Mouse (Mus musculus) lung, embryonic 14.5 days (tissue): ENCODE measurements around the gene Unc5c. TPM values are rescaled to one million over a fixed set of nuclear protein-coding genes. Genes with fewer than 3 reads are reported as not detected.

Experiments
- ATAC-seq: fragments of 200-750 bp; cut with Nextera tagmentation; 2 replicates; pipeline ENCODE4 v1.8.0; 2017; ENCODE audit warnings: mild to moderate bottlenecking, moderate TSS enrichment, moderate library complexity; ENCODE audit not compliant: insufficient read depth
- DNase-seq: peaks from one replicate; pipeline ENCODE4 v3.0.0-alpha.2; 2015
- H3K27ac ChIP-seq: fragments of 300-500 bp; sonication (generic); 2 replicates; pipeline ENCODE4 v1.5.1; 2014; ENCODE audit warnings: low read depth, mild to moderate bottlenecking, moderate library complexity
- H3K27me3 ChIP-seq: fragments of 300-500 bp; sonication (generic); 2 replicates; pipeline ENCODE4 v1.6.1; 2014; ENCODE audit warnings: low read length, control low read depth; ENCODE audit not compliant: insufficient read depth
- H3K36me3 ChIP-seq: fragments of 300-500 bp; sonication (generic); 2 replicates; pipeline ENCODE4 v1.6.1; 2014; ENCODE audit warnings: control low read depth; ENCODE audit not compliant: insufficient read depth
- H3K4me1 ChIP-seq: fragments of 300-500 bp; sonication (generic); 2 replicates; pipeline ENCODE4 v1.6.1; 2014; ENCODE audit warnings: antibody characterized with exemption, control low read depth; ENCODE audit not compliant: insufficient read depth
- H3K4me2 ChIP-seq: fragments of 300-500 bp; sonication (generic); 2 replicates; pipeline ENCODE4 v1.6.1; 2014; ENCODE audit warnings: mild to moderate bottlenecking
- H3K4me3 ChIP-seq: fragments of 300-500 bp; sonication (generic); 2 replicates; pipeline ENCODE4 v1.5.1; 2014; ENCODE audit warnings: low read depth, low read length
- H3K9ac ChIP-seq: fragments of 300-500 bp; sonication (generic); 2 replicates; pipeline ENCODE4 v1.6.1; 2014
- H3K9me3 ChIP-seq: fragments of 300-500 bp; sonication (generic); 2 replicates; pipeline ENCODE4 v1.6.1; 2016; ENCODE audit warnings: low read depth, low read length, control low read depth
- CTCF ChIP-seq: IDR thresholded peaks from 2 replicates; pipeline ENCODE4 v1.5.1; 2016; ENCODE audit warnings: antibody characterized with exemption, low read depth
- WGBS: fragments of 180-500 bp; shearing (Covaris S2); extraction: QIAGEN DNeasy Blood & Tissue Kit; methylation state at CpG from one replicate; pipeline ENCODE4 v1.1.7; 2014; 5-methylcytosine and 5-hydroxymethylcytosine counted together
- polyA plus RNA-seq: library from polyadenylated mRNA; unstranded; fragments of >200 nt; fragmentation: Nextera tagmentation; extraction: Ambion mirVana; gene quantifications from 2 replicates; pipeline ENCODE4 v1.2.1, GENCODE M21; 2014

The Unc5c gene
- polyA plus RNA-seq, 1 experiment from 2014 or later = 32.3 TPM

- Histone ChIP-seq H3K36me3 (no peaks in the 10 kb centered on the region), H3K27ac (no peak overlapping the region), H3K4me2 (no peak overlapping the region), H3K27me3 (no peaks in the 10 kb centered on the region), H3K9ac (no peak overlapping the region), H3K4me1 (peaks cover 10% of the 10 kb centered on the region), H3K9me3 (no peaks in the 10 kb centered on the region), H3K4me3 (no peak overlapping the region)
- TF ChIP-seq CTCF = no peak
- DNase-seq = no peak
- ATAC-seq = no peak
- 80% methylated on average over 1 of the region's 1 CpGs for WGBS
Observed at GRCm38 (mm10) chr3:141490647-141491046, 25.6 kb downstream of the Unc5c start.

GRCm38 (mm10) chr3:141491272-141491950, 26.4 kb downstream of the Unc5c start:
- H3K9ac ChIP-seq = no peak overlapping the region
- no peak for TF ChIP-seq CTCF
- DNase-seq (no peak), ATAC-seq (peak; percentile 95)
- peaks cover 10% of the 10 kb centered on the region for H3K4me1 ChIP-seq
- no peaks in the 10 kb centered on the region for H3K36me3 ChIP-seq
- no peaks in the 10 kb centered on the region for H3K27me3 ChIP-seq
- peak overlapping the region; percentile 36 for H3K4me2 ChIP-seq
- H3K9me3 ChIP-seq = no peaks in the 10 kb centered on the region
- no peak overlapping the region for H3K4me3 ChIP-seq
- WGBS = 32% methylated on average over 5 of the region's 5 CpGs
- H3K27ac ChIP-seq = peak overlapping the region; percentile 76

GRCm38 (mm10) chr3:141491951-141492310, 26.9 kb downstream of the Unc5c start:
- WGBS = 16% methylated on average over 2 of the region's 2 CpGs
- Histone ChIP-seq H3K27ac (peak overlapping the region; percentile 76), H3K4me3 (no peak overlapping the region), H3K4me1 (peaks cover 12% of the 10 kb centered on the region), H3K4me2 (peak overlapping the region; percentile 36; the same call in 1 of the 2 replicates), H3K27me3 (no peaks in the 10 kb centered on the region), H3K9me3 (no peaks in the 10 kb centered on the region), H3K36me3 (no peaks in the 10 kb centered on the region), H3K9ac (no peak overlapping the region)
- ATAC-seq = peak; percentile 10; the same call in 1 of the 2 replicates
- TF ChIP-seq CTCF = no peak
- DNase-seq = peak; percentile 88

GRCm38 (mm10) chr3:141493000-141493399, 28.0 kb downstream of the Unc5c start:
- H3K9ac ChIP-seq = no peak overlapping the region
- no peak overlapping the region for H3K4me3 ChIP-seq
- 37% methylated on average over 3 of the region's 3 CpGs for WGBS
- no peaks in the 10 kb centered on the region for H3K9me3 ChIP-seq
- ATAC-seq (no peak), DNase-seq (no peak)
- no peak overlapping the region for H3K4me2 ChIP-seq
- no peak for TF ChIP-seq CTCF
- H3K27ac ChIP-seq = peak overlapping the region; percentile 12
- no peaks in the 10 kb centered on the region for H3K36me3 ChIP-seq
- H3K4me1 ChIP-seq = peaks cover 15% of the 10 kb centered on the region
- H3K27me3 ChIP-seq = no peaks in the 10 kb centered on the region

GRCm38 (mm10) chr3:141498348-141499056, 33.5 kb downstream of the Unc5c start:
- Histone ChIP-seq H3K4me2 (no peak overlapping the region), H3K27ac (peak overlapping the region; percentile 52; the same call in 1 of the 2 replicates), H3K27me3 (no peaks in the 10 kb centered on the region), H3K4me3 (no peak overlapping the region), H3K36me3 (no peaks in the 10 kb centered on the region), H3K9me3 (no peaks in the 10 kb centered on the region), H3K4me1 (peaks cover 14% of the 10 kb centered on the region), H3K9ac (no peak overlapping the region)
- peak; percentile 93 for DNase-seq
- WGBS = 31% methylated on average over 4 of the region's 4 CpGs
- TF ChIP-seq CTCF = no peak
- ATAC-seq = peak; percentile 99

GRCm38 (mm10) chr3:141501845-141502505, 37.0 kb downstream of the Unc5c start:
- no peak overlapping the region for H3K4me2 ChIP-seq
- no peak for TF ChIP-seq CTCF
- DNase-seq = no peak
- no peaks in the 10 kb centered on the region for H3K36me3 ChIP-seq
- H3K27ac ChIP-seq = no peak overlapping the region
- 40% methylated on average over 4 of the region's 4 CpGs for WGBS
- no peak overlapping the region for H3K9ac ChIP-seq
- no peak overlapping the region for H3K4me3 ChIP-seq
- ATAC-seq = no peak
- H3K9me3 ChIP-seq = no peaks in the 10 kb centered on the region
- peaks cover 10% of the 10 kb centered on the region for H3K4me1 ChIP-seq
- no peaks in the 10 kb centered on the region for H3K27me3 ChIP-seq

- Histone ChIP-seq H3K9ac (no peak overlapping the region), H3K27me3 (no peaks in the 10 kb centered on the region), H3K4me3 (no peak overlapping the region), H3K9me3 (no peaks in the 10 kb centered on the region), H3K27ac (no peak overlapping the region), H3K36me3 (no peaks in the 10 kb centered on the region), H3K4me2 (no peak overlapping the region), H3K4me1 (peaks cover 7% of the 10 kb centered on the region)
- 55% methylated on average over 3 of the region's 3 CpGs for WGBS
- DNase-seq (no peak), ATAC-seq (no peak)
- no peak for TF ChIP-seq CTCF
Observed at GRCm38 (mm10) chr3:141503331-141503730, 38.3 kb downstream of the Unc5c start.
